Mouse (Mus musculus) limb, embryonic 14.5 days (tissue): ENCODE measurements around the gene Insl3. TPM values are rescaled to one million over a fixed set of nuclear protein-coding genes. Genes with fewer than 3 reads are reported as not detected.

ENCODE experiments used
- ATAC-seq: fragments of 200-750 bp; cut with Nextera tagmentation; 2 replicates; pipeline ENCODE4 v1.8.0; 2017; ENCODE audit warnings: low read depth, moderate number of reproducible peaks, moderate TSS enrichment; ENCODE audit not compliant: low FRiP score
- DNase-seq: peaks from one replicate; pipeline ENCODE4 v3.0.0-alpha.2; 2015; ENCODE audit warnings: low spot score
- H3K27ac ChIP-seq: fragments of 300-500 bp; sonication (generic); replicated peaks from 2 replicates; pipeline ENCODE4 v1.5.1; 2014; ENCODE audit warnings: low read depth, mild to moderate bottlenecking, low read length, moderate library complexity, mixed read lengths
- H3K27me3 ChIP-seq: fragments of 300-500 bp; sonication (generic); 2 replicates; pipeline ENCODE4 v1.6.1; 2014; ENCODE audit warnings: low read length, mixed read lengths; ENCODE audit not compliant: control insufficient read depth, insufficient read depth
- H3K36me3 ChIP-seq: fragments of 300-500 bp; sonication (generic); 2 replicates; pipeline ENCODE4 v1.6.1; 2014; ENCODE audit warnings: mild to moderate bottlenecking, low read length, moderate library complexity, mixed read lengths; ENCODE audit not compliant: control insufficient read depth, insufficient read depth
- H3K4me1 ChIP-seq: fragments of 300-500 bp; sonication (generic); 2 replicates; pipeline ENCODE4 v1.6.1; 2014; ENCODE audit warnings: antibody characterized with exemption, low read length, mixed read lengths; ENCODE audit not compliant: control insufficient read depth, insufficient read depth
- H3K4me2 ChIP-seq: fragments of 300-500 bp; sonication (generic); replicated peaks from 2 replicates; pipeline ENCODE4 v1.6.1; 2014; ENCODE audit warnings: low read depth, mild to moderate bottlenecking, low read length, moderate library complexity; ENCODE audit not compliant: severe bottlenecking
- H3K4me3 ChIP-seq: fragments of 300-500 bp; sonication (generic); replicated peaks from 2 replicates; pipeline ENCODE4 v1.5.1; 2014; ENCODE audit warnings: low read length
- H3K9ac ChIP-seq: fragments of 300-500 bp; sonication (generic); 2 replicates; pipeline ENCODE4 v1.6.1; 2014; ENCODE audit warnings: mild to moderate bottlenecking, low read depth, low read length, moderate library complexity; ENCODE audit not compliant: severe bottlenecking
- H3K9me3 ChIP-seq: fragments of 300-500 bp; sonication (generic); 2 replicates; pipeline ENCODE4 v1.6.1; 2016; ENCODE audit warnings: low read length; ENCODE audit not compliant: control insufficient read depth
- POLR2A ChIP-seq: fragments of 200-500 bp; IDR thresholded peaks from 2 replicates; pipeline ENCODE4 v1.8.0; 2012; ENCODE audit warnings: inconsistent platforms, mild to moderate bottlenecking, moderate library complexity, borderline replicate concordance; ENCODE audit not compliant: insufficient read depth, insufficient read length; ENCODE audit errors: extremely low read depth
- WGBS: fragments of 180-500 bp; shearing (Covaris S2); extraction: QIAGEN DNeasy Blood & Tissue Kit; methylation state at CpG from one replicate; pipeline ENCODE4 v1.1.7; 2014; 5-methylcytosine and 5-hydroxymethylcytosine counted together
- polyA plus RNA-seq, 2 experiments: library from polyadenylated mRNA; depleted of rRNA in 1 of 2; stranded (reverse) in 1 of 2; unstranded in 1 of 2; fragments of >200 nt; fragmentation: Nextera tagmentation in 1 of 2; extraction: Ambion mirVana in 1 of 2; gene quantifications; 2 replicates each; pipeline versions ENCODE4 v1.2.1 to v1.2.3; 2012 to 2014

Insl3 gene
- polyA plus RNA-seq, 2 experiments: 1.8 TPM; not detected in 1

GRCm38 (mm10) chr8:71709800-71710446 is 20.9 kb downstream of the Insl3 start:
- no peak overlapping the region for H3K27ac ChIP-seq
- WGBS: 23% methylated on average over 23 of the region's 25 CpGs
- no peaks in the 10 kb centered on the region for H3K9me3 ChIP-seq
- DNase-seq (peak; percentile 54), ATAC-seq (peak; percentile 35)
- H3K4me1 ChIP-seq: no peaks in the 10 kb centered on the region
- no peak for TF ChIP-seq POLR2A
- H3K36me3 ChIP-seq: no peaks in the 10 kb centered on the region
- no peak overlapping the region for H3K9ac ChIP-seq
- H3K4me2 ChIP-seq: peak overlapping the region; percentile 40
- H3K4me3 ChIP-seq: no peak overlapping the region; the same call in 1 of the 2 replicates
- peaks cover 27% of the 10 kb centered on the region for H3K27me3 ChIP-seq

GRCm38 (mm10) chr8:71711574-71711973 is 22.6 kb downstream of the Insl3 start:
- no peak for DNase-seq
- no peaks in the 10 kb centered on the region for H3K4me1 ChIP-seq
- no peaks in the 10 kb centered on the region for H3K9me3 ChIP-seq
- WGBS: 86% methylated on average over 2 of the region's 2 CpGs
- H3K27me3 ChIP-seq: peaks cover 23% of the 10 kb centered on the region
- H3K4me2 ChIP-seq: no peak overlapping the region
- H3K36me3 ChIP-seq: no peaks in the 10 kb centered on the region
- H3K27ac ChIP-seq: no peak overlapping the region
- no peak for ATAC-seq
- no peak overlapping the region for H3K4me3 ChIP-seq
- TF ChIP-seq POLR2A: no peak
- H3K9ac ChIP-seq: no peak overlapping the region

GRCm38 (mm10) chr8:71715531-71715930 is 26.5 kb downstream of the Insl3 start:
- H3K4me2 ChIP-seq: 0 out of 2 replicates have a peak overlapping the region, but pooled peaks have one; percentile 13
- H3K9ac ChIP-seq: no peak overlapping the region
- no peaks in the 10 kb centered on the region for H3K36me3 ChIP-seq
- TF ChIP-seq POLR2A: no peak
- DNase-seq: no peak
- H3K27ac ChIP-seq: no peak overlapping the region
- WGBS: 28% methylated on average over 8 of the region's 8 CpGs
- H3K27me3 ChIP-seq: no peaks in the 10 kb centered on the region
- H3K4me3 ChIP-seq: no peak overlapping the region
- peak; percentile 58 for ATAC-seq
- no peaks in the 10 kb centered on the region for H3K4me1 ChIP-seq
- H3K9me3 ChIP-seq: no peaks in the 10 kb centered on the region

- 80% methylated on average over 13 of the region's 13 CpGs for WGBS
- H3K4me1 ChIP-seq: no peaks in the 10 kb centered on the region
- no peak overlapping the region for H3K4me2 ChIP-seq
- ATAC-seq (no peak), DNase-seq (no peak)
- no peaks in the 10 kb centered on the region for H3K9me3 ChIP-seq
- no peak for TF ChIP-seq POLR2A
- no peak overlapping the region for H3K9ac ChIP-seq
- no peaks in the 10 kb centered on the region for H3K36me3 ChIP-seq
- no peak overlapping the region for H3K27ac ChIP-seq
- no peaks in the 10 kb centered on the region for H3K27me3 ChIP-seq
- no peak overlapping the region for H3K4me3 ChIP-seq
Measured at GRCm38 (mm10) chr8:71716561-71717053, 27.6 kb downstream of the Insl3 start.

- no peak overlapping the region for H3K4me2 ChIP-seq
- H3K9me3 ChIP-seq: no peaks in the 10 kb centered on the region
- WGBS: 89% methylated on average over 12 of the region's 12 CpGs
- no peaks in the 10 kb centered on the region for H3K27me3 ChIP-seq
- DNase-seq (no peak), ATAC-seq (no peak)
- H3K4me3 ChIP-seq: no peak overlapping the region
- H3K27ac ChIP-seq: no peak overlapping the region
- H3K36me3 ChIP-seq: no peaks in the 10 kb centered on the region
- no peak for TF ChIP-seq POLR2A
- H3K9ac ChIP-seq: no peak overlapping the region
- H3K4me1 ChIP-seq: no peaks in the 10 kb centered on the region
Measured at GRCm38 (mm10) chr8:71717096-71717495, 28.1 kb downstream of the Insl3 start.
